Mouse (Mus musculus): ENCODE results near the gene Pdcd1lg2.

The Pdcd1lg2 gene

GRCm38 (mm10) chr19:29420397-29420796 lies 9.7 kb downstream of the Pdcd1lg2 start:
- no peak for DNase-seq

GRCm38 (mm10) chr19:29422013-29422645 lies 11.4 kb downstream of the Pdcd1lg2 start:
- no peak for DNase-seq

- DNase-seq: no peak
Observed at GRCm38 (mm10) chr19:29422796-29423195, 12.1 kb downstream of the Pdcd1lg2 start.

GRCm38 (mm10) chr19:29430516-29430915 lies 19.8 kb downstream of the Pdcd1lg2 start:
- DNase-seq: no peak

- no peak for DNase-seq
Observed at GRCm38 (mm10) chr19:29430953-29431352, 20.2 kb downstream of the Pdcd1lg2 start.

- peak; percentile 54 for DNase-seq
Observed at GRCm38 (mm10) chr19:29436793-29437479, 26.2 kb downstream of the Pdcd1lg2 start.

- DNase-seq: no peak
Observed at GRCm38 (mm10) chr19:29437849-29438248, 27.1 kb downstream of the Pdcd1lg2 start.

- DNase-seq: no peak
Observed at GRCm38 (mm10) chr19:29439242-29439641, 28.5 kb downstream of the Pdcd1lg2 start.

- DNase-seq: no peak
Observed at GRCm38 (mm10) chr19:29442492-29442891, 31.8 kb downstream of the Pdcd1lg2 start.

- no peak for DNase-seq
Observed at GRCm38 (mm10) chr19:29444364-29444763, 33.6 kb downstream of the Pdcd1lg2 start.

- DNase-seq: no peak
Observed at GRCm38 (mm10) chr19:29448373-29448772, 37.7 kb downstream of the Pdcd1lg2 start.

GRCm38 (mm10) chr19:29450376-29450775 lies 39.7 kb downstream of the Pdcd1lg2 start:
- no peak for DNase-seq

GRCm38 (mm10) chr19:29454141-29454601 lies 43.5 kb downstream of the Pdcd1lg2 start:
- DNase-seq: no peak

- no peak for DNase-seq
Observed at GRCm38 (mm10) chr19:29455156-29455555, 44.4 kb downstream of the Pdcd1lg2 start.

GRCm38 (mm10) chr19:29457982-29458381 lies 47.3 kb downstream of the Pdcd1lg2 start:
- DNase-seq: no peak

GRCm38 (mm10) chr19:29462462-29462861 lies 51.7 kb downstream of the Pdcd1lg2 start:
- DNase-seq: no peak

- no peak for DNase-seq
Observed at GRCm38 (mm10) chr19:29463645-29464395, 53.1 kb downstream of the Pdcd1lg2 start.

GRCm38 (mm10) chr19:29466819-29467218 lies 56.1 kb downstream of the Pdcd1lg2 start:
- no peak for DNase-seq

GRCm38 (mm10) chr19:29468941-29469685 lies 58.4 kb downstream of the Pdcd1lg2 start:
- DNase-seq: peak; percentile 17

GRCm38 (mm10) chr19:29469686-29470254 lies 59.1 kb downstream of the Pdcd1lg2 start:
- DNase-seq: no peak

GRCm38 (mm10) chr19:29470652-29471051 lies 59.9 kb downstream of the Pdcd1lg2 start:
- DNase-seq: no peak

GRCm38 (mm10) chr19:29472424-29472823 lies 61.7 kb downstream of the Pdcd1lg2 start:
- DNase-seq: no peak

GRCm38 (mm10) chr19:29472946-29473345 lies 62.2 kb downstream of the Pdcd1lg2 start:
- no peak for DNase-seq

All from retina, postnatal 1 day (tissue).